ENCODE assay signal across 8 mouse cellular contexts in the genomic region with DNA sequence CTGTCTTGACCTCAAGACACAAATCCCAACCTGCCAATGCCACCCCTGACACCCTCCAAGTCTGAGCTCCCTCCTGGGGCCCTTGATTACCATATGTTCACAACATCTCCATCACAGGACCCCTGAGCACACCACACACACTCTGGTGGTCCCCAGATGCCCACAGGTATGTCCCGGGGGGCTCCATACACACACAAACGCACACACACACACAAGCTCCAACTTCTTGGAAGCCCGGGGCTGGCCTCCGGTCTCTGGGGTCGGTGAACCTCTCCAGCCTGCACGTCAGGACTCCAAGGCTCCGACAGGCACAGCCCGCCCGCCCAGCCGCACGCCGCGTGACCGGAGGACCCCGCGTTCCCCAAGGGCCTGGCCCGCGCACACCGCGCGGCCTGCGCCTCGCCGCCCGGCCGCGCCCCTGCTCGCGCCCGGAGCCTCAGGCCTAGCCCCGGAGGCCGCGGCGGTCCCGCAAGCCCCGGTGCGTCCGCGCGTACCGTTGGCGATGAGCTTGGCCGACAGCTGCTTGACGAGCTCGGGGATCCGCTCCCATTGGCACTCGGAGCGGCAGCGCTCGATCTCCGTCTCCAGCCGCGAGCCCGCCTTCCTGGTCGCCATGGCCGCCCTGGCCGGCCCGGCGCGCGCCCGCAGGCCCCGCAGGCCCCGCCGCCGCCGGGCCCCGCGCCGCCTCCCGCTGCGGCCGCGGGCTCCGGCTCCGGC. TPM values are rescaled to one million over a fixed set of nuclear protein-coding genes. Genes with fewer than 3 reads are reported as not detected.
DNase-seq lines count a peak whose midpoint lies in the region; ATAC-seq and TF ChIP-seq lines count a peak whose summit lies in the region.

No protein-coding gene starts in this region.

- ATAC-seq in embryonic facial prominence, embryonic 14.5 days (ENCODE audit: low read depth), result peak; percentile 67
- peak; percentile 60 for ATAC-seq in heart, embryonic 14.5 days (ENCODE audit: insufficient number of reproducible peaks, insufficient read depth, low FRiP score, low read depth)
- ATAC-seq in kidney, postnatal 0 days (replicated peaks; ENCODE audit: low FRiP score, low read depth), result peak; percentile 67
- ATAC-seq in lung, embryonic 15.5 days (ENCODE audit: borderline replicate concordance, extremely low read depth, low FRiP score, low TSS enrichment), result peak; percentile 61

- H3K36me3 ChIP-seq in embryonic facial prominence, embryonic 14.5 days (ENCODE audit: control insufficient read depth, insufficient read depth, low read length), result no peaks in the 10 kb centered on the region
- H3K36me3 ChIP-seq in heart, embryonic 14.5 days (ENCODE audit: control insufficient read depth, insufficient read depth, low read length), result 0 out of 2 replicates have a peak, but pooled peaks cover 4% of the 10 kb centered on the region
- no peaks in the 10 kb centered on the region for H3K36me3 ChIP-seq in kidney, postnatal 0 days (ENCODE audit: insufficient read depth, low read length)
- H3K36me3 ChIP-seq in lung, embryonic 15.5 days, result no peaks in the 10 kb centered on the region

- H3K4me1 ChIP-seq in embryonic facial prominence, embryonic 14.5 days (ENCODE audit: control insufficient read depth, insufficient read depth, low read length), result peaks cover 6% of the 10 kb centered on the region
- H3K4me1 ChIP-seq in heart, embryonic 14.5 days (ENCODE audit: control insufficient read depth in 2 of 2, insufficient read depth in 2 of 2, low read length in 2 of 2), result peaks cover 18 to 33% of the 10 kb centered on the region in 2 experiments; a peak in 3 of 4 replicates
- H3K4me1 ChIP-seq in kidney, postnatal 0 days (replicated peaks; ENCODE audit: insufficient read depth, low read length), result peaks cover 15% of the 10 kb centered on the region; the same call in 1 of the 2 replicates
- peaks cover 23% of the 10 kb centered on the region for H3K4me1 ChIP-seq in lung, embryonic 15.5 days
- peaks cover 30% of the 10 kb centered on the region for H3K4me1 ChIP-seq in olfactory bulb, adult 2 months (ENCODE audit: control insufficient read depth, insufficient read depth, low read length)

- peak overlapping the region; percentile 70 for H3K27ac ChIP-seq in embryonic facial prominence, embryonic 14.5 days (replicated peaks; ENCODE audit: low read depth, low read length)
- H3K27ac ChIP-seq in heart, embryonic 14.5 days (replicated peaks in 1 of 2; ENCODE audit: control insufficient read depth in 1 of 2, insufficient read depth in 1 of 2, low read depth in 2 of 2, low read length in 2 of 2), result peak overlapping the region; percentile 53 to 80; a peak in 3 of 4 replicates
- peak overlapping the region; percentile 70; the same call in 1 of the 2 replicates for H3K27ac ChIP-seq in kidney, postnatal 0 days
- peak overlapping the region; percentile 68 for H3K27ac ChIP-seq in lung, embryonic 15.5 days
- peak overlapping the region; percentile 60 for H3K27ac ChIP-seq in olfactory bulb, adult 2 months (ENCODE audit: insufficient read depth, low read depth, low read length)

- H3K9me3 ChIP-seq in embryonic facial prominence, embryonic 14.5 days (ENCODE audit: control insufficient read depth, low read length), result no peaks in the 10 kb centered on the region
- no peaks in the 10 kb centered on the region for H3K9me3 ChIP-seq in heart, embryonic 14.5 days (ENCODE audit: control insufficient read depth, low read length)
- H3K9me3 ChIP-seq in kidney, postnatal 0 days (replicated peaks; ENCODE audit: low read length), result no peaks in the 10 kb centered on the region
- no peaks in the 10 kb centered on the region for H3K9me3 ChIP-seq in lung, embryonic 15.5 days

- DNase-seq in CD4-positive helper T cell, adult 2 months (ENCODE audit: low read depth, low spot score), result peak; percentile 48
- DNase-seq in adrenal gland, postnatal 10 days, result peak; percentile 77
- DNase-seq in embryonic facial prominence, embryonic 14.5 days (ENCODE audit: low spot score), result peak; percentile 37
- DNase-seq in kidney, postnatal 0 days (ENCODE audit: low spot score), result peak; percentile 49
- DNase-seq in thymus, postnatal 25 days, result peak; percentile 65

- no peak for TF ChIP-seq CTCF in kidney, postnatal 0 days (IDR thresholded peaks at IDR 0.05; ENCODE audit: low read depth)
- TF ChIP-seq CTCF in olfactory bulb, adult 2 months (IDR thresholded peaks at IDR 0.05; ENCODE audit: insufficient read depth, low read depth, low read length), result no peak

- H3K9ac ChIP-seq in embryonic facial prominence, embryonic 14.5 days (ENCODE audit: low read depth, low read length), result peak overlapping the region; percentile 95
- H3K9ac ChIP-seq in heart, embryonic 14.5 days (ENCODE audit: low read length), result peak overlapping the region; percentile 98
- H3K9ac ChIP-seq in kidney, postnatal 0 days (ENCODE audit: low read depth, low read length), result peak overlapping the region; percentile 98
- H3K9ac ChIP-seq in lung, embryonic 15.5 days, result peak overlapping the region; percentile 90

- peak overlapping the region; percentile 85 for H3K4me3 ChIP-seq in embryonic facial prominence, embryonic 14.5 days (ENCODE audit: low read depth, low read length)
- H3K4me3 ChIP-seq in heart, embryonic 14.5 days (ENCODE audit: control insufficient read depth in 1 of 2, insufficient read depth in 1 of 2, low read depth in 1 of 2, low read length in 2 of 2), result peak overlapping the region; percentile 84 to 94
- H3K4me3 ChIP-seq in kidney, postnatal 0 days (replicated peaks; ENCODE audit: low read depth, low read length), result peak overlapping the region; percentile 84
- peak overlapping the region; percentile 89 for H3K4me3 ChIP-seq in lung, embryonic 15.5 days
- peak overlapping the region; percentile 93 for H3K4me3 ChIP-seq in olfactory bulb, adult 2 months (ENCODE audit: insufficient read depth, low read depth, low read length)

- TF ChIP-seq POLR2A in olfactory bulb, adult 2 months (IDR thresholded peaks at IDR 0.05; ENCODE audit: insufficient read depth, low read depth, low read length), result no peak

- WGBS in embryonic facial prominence, embryonic 14.5 days, result 0% methylated on average over 7 of the region's 76 CpGs
- under 1% methylated on average over 73 of the region's 76 CpGs for WGBS in heart, embryonic 14.5 days
- 0% methylated on average over 48 of the region's 76 CpGs for WGBS in kidney, postnatal 0 days
- WGBS in lung, embryonic 15.5 days, result under 1% methylated on average over 72 of the region's 76 CpGs
- 12% methylated on average over 76 of the region's 76 CpGs for WGBS in olfactory bulb, adult 2 months

- H3K27me3 ChIP-seq in embryonic facial prominence, embryonic 14.5 days (replicated peaks; ENCODE audit: control insufficient read depth, insufficient read depth, low read length), result no peaks in the 10 kb centered on the region
- H3K27me3 ChIP-seq in heart, embryonic 14.5 days (ENCODE audit: control insufficient read depth, insufficient read depth, low read length), result no peaks in the 10 kb centered on the region
- no peaks in the 10 kb centered on the region for H3K27me3 ChIP-seq in kidney, postnatal 0 days (ENCODE audit: insufficient read depth, low read length)
- H3K27me3 ChIP-seq in lung, embryonic 15.5 days, result no peaks in the 10 kb centered on the region

- H3K4me2 ChIP-seq in embryonic facial prominence, embryonic 14.5 days (ENCODE audit: low read depth, low read length), result peak overlapping the region; percentile 84
- H3K4me2 ChIP-seq in heart, embryonic 14.5 days (ENCODE audit: low read length), result peak overlapping the region; percentile 91
- H3K4me2 ChIP-seq in kidney, postnatal 0 days (ENCODE audit: low read length), result peak overlapping the region; percentile 74
- H3K4me2 ChIP-seq in lung, embryonic 15.5 days, result peak overlapping the region; percentile 78

RNA-seq across cellular contexts. Expression of a gene that starts 0.4 kb away (rescaled TPM):
- 10 to 100 TPM; 63.4 to 85.3 TPM for total RNA-seq in adrenal gland, postnatal 10 days (2021)
- 6.6 and 6.7 TPM in 2 replicates for polyA plus RNA-seq in embryonic facial prominence, embryonic 14.5 days (2014; fragmentation: Nextera tagmentation; extraction: Ambion mirVana)
- polyA plus RNA-seq in heart, embryonic 14.5 days (2014; fragmentation: Nextera tagmentation; extraction: Ambion mirVana), result 16.5 and 18.8 TPM in 2 replicates
- 5.0 and 6.1 TPM in 2 replicates for polyA plus RNA-seq in kidney, postnatal 0 days (2015; fragmentation: Nextera tagmentation; extraction: Ambion mirVana)
- 4.6 and 5.2 TPM in 2 replicates for polyA plus RNA-seq in lung, embryonic 15.5 days (2015; fragmentation: Nextera tagmentation; extraction: Ambion mirVana)
- polyA plus RNA-seq in olfactory bulb, adult 2 months (2012; ENCODE audit: insufficient read depth, insufficient read length, low replicate concordance, missing spikeins), result not detected in 2 replicates

Comparison
In these comparisons a context has a peak if more than half of its experiments do, and no peak if none do; other contexts are left out.
1. Peak in every context shown above with its lines: DNase-seq, ATAC-seq, H3K4me3 ChIP-seq and H3K27ac ChIP-seq.